Mouse (Mus musculus): ENCODE measurements around the gene Olfr995. TPM values are rescaled to one million over a fixed set of nuclear protein-coding genes. Genes with fewer than 3 reads are reported as not detected.

Gene Olfr995
- not detected in 2 replicates for polyA plus RNA-seq (2012; rRNA removed; ENCODE audit: low replicate concordance)

DNA sequence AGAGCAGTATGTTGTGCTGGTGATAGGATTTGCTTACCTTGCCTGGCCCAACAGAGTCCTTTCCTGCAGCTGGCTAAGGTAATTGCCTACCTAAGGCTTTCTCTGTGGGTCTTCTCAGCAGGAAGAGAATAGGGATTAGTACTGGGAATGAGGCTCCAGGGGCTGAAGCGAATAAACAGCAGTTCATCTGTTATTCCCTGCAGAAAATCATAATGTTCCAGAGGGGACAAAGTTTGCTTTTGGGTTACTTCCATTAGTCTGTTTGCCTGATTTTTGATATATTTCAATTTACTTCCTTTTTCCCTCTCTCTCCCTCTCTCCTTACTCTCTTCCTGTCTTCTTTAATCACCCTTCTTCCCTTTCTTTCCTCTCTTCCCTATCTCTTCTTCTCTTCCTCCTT is at the start of gene Olfr995:
Gene Olfr995 (minus strand): TSS at position 101 of the 400 bp plus-strand sequence.

DNA sequence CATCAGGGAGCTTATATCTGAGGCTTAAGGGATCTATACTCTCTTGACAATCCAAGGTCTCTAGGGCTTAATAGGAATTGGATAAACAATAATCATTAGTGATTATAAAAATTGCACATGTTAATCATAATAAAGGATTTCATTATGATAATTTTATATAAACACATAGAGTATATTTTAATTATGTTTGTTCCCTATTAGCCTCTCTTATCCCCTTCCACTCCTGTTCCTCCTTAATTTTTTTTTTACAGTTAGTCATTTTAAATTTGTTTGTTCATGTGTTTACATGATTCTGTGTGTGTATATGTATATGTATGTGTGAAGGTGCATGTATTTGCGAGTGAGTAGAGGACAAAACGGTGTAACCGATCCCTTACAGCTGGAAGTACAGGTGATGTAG is 7.1 kb downstream of the Olfr995 start, which contains the start of gene Olfr994:
Gene Olfr994 (minus strand): TSS at position 101 of the 400 bp plus-strand sequence.

DNA sequence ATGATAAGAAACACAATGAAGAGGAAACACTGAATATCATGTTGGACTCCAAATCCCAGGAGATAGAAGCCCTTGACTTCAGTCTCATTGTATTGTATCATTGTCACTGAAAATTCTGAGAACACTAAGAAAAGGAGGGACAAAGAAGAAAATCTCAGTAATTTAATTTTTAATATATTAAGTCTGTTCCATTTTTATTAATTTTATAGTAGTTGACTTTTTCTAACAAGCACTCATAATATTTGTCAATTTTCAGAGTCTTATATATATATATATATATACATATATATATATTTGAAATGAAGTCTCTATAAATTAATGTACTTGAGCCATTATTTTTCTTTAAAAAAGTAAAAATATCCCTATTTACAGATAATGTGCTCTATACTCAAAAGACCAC is 28.7 kb downstream of the Olfr995 start, which contains the start of gene Olfr993:
Gene Olfr993 (minus strand): TSS at position 101 of the 400 bp plus-strand sequence.

GRCm38 (mm10) chr2:85409369-85409768 is 34.1 kb downstream of the Olfr995 start, which contains the start of gene Olfr992:
TSS of gene Olfr992 (minus strand) at chr2:85409469.

Other genes with a start within 250 kb of the Olfr995 start
- 0.68 and 0.70 TPM in 2 replicates for gene Lrrc55, start 246.4 kb downstream of the Olfr995 start, polyA plus RNA-seq (2012; rRNA removed; ENCODE audit: low replicate concordance)
- gene Olfr987, start 104.3 kb downstream of the Olfr995 start, polyA plus RNA-seq (2012; rRNA removed; ENCODE audit: low replicate concordance), result not detected in 2 replicates
- gene Olfr988, start 80.4 kb downstream of the Olfr995 start, polyA plus RNA-seq (2012; rRNA removed; ENCODE audit: low replicate concordance), result not detected in 2 replicates
- gene Olfr992, start 34.2 kb downstream of the Olfr995 start, polyA plus RNA-seq (2012; rRNA removed; ENCODE audit: low replicate concordance), result not detected in 2 replicates
- not detected in 2 replicates for gene Olfr993, start 28.8 kb downstream of the Olfr995 start, polyA plus RNA-seq (2012; rRNA removed; ENCODE audit: low replicate concordance)
- gene Olfr994, start 7.2 kb downstream of the Olfr995 start, polyA plus RNA-seq (2012; rRNA removed; ENCODE audit: low replicate concordance), result not detected in 2 replicates
- 0.43 TPM in 1 of 2 replicates, not detected in the other for gene 4833423E24Rik, start 75.4 kb upstream of the Olfr995 start, polyA plus RNA-seq (2012; rRNA removed; ENCODE audit: low replicate concordance)
- not detected in 2 replicates for gene Olfr996, start 135.6 kb upstream of the Olfr995 start, polyA plus RNA-seq (2012; rRNA removed; ENCODE audit: low replicate concordance)
- not detected in 2 replicates for gene Olfr998, start 145.3 kb upstream of the Olfr995 start, polyA plus RNA-seq (2012; rRNA removed; ENCODE audit: low replicate concordance)
- not detected in 2 replicates for gene Olfr1000, start 168.3 kb upstream of the Olfr995 start, polyA plus RNA-seq (2012; rRNA removed; ENCODE audit: low replicate concordance)
- gene Olfr1002, start 207.1 kb upstream of the Olfr995 start, polyA plus RNA-seq (2012; rRNA removed; ENCODE audit: low replicate concordance), result not detected in 2 replicates
- gene Olfr154, start 220.8 kb upstream of the Olfr995 start, polyA plus RNA-seq (2012; rRNA removed; ENCODE audit: low replicate concordance), result not detected in 2 replicates
- gene Olfr1006, start 235.1 kb upstream of the Olfr995 start, polyA plus RNA-seq (2012; rRNA removed; ENCODE audit: low replicate concordance), result not detected in 2 replicates
- gene Olfr1008, start 245.8 kb upstream of the Olfr995 start, polyA plus RNA-seq (2012; rRNA removed; ENCODE audit: low replicate concordance), result not detected in 2 replicates